Mouse (Mus musculus): ENCODE data around the gene Srsf1. TPM values are rescaled to one million over a fixed set of nuclear protein-coding genes. Genes with fewer than 3 reads are reported as not detected.

The Srsf1 gene
- polyA plus RNA-seq, 1 experiment from 2014 or later, result 168 TPM

DNA sequence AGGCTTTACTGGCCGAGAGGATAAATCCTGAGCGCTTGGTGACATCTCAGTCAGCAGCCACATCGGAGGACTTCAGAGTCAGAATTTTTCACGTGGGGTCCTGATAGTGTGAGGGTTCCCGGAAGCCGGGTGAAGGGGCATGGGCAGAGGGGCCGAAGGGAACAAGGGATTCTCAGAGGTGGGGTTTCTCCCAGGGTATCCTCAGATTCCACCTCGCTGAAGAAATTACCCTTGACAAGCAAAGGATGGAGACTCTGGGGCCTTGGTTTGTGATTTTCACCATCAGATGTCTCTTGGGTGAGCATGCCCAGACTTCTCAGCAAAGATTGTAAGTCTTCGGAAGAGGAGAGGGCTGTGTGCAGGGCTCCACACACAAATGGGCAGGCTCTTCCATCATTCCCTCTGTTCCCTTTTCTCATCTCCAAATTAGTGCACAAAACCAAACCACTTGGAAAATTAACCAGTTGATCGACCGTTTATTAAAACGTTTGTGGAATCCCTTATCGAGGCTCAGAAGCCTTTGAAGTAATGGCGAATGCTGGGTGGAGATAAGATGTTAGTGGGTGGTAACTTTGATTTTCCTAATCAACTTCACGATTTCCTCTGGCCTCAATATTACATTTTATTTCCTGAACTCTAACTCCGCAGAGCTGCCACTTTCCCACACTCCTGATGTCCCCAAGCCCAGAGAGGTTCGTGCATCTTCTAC, 51.0 kb downstream of the Srsf1 start, which contains the start of gene Cuedc1:
Gene Cuedc1 (plus strand): TSS at position 38 of the 709 bp plus-strand sequence.
- Histone ChIP-seq H3K9me3 (ENCODE audit: control insufficient read depth, low read length) (no peaks in the 10 kb centered on the region), H3K27me3 (replicated peaks; ENCODE audit: control insufficient read depth, insufficient read depth, low read length) (no peaks in the 10 kb centered on the region), H3K36me3 (ENCODE audit: control insufficient read depth, insufficient read depth, low read length) (no peaks in the 10 kb centered on the region), H3K4me3 (ENCODE audit: low read length) (peak within 1 kb of the TSS; percentile 92), H3K4me1 (ENCODE audit: control insufficient read depth, insufficient read depth, low read depth, low read length) (peaks cover 26% of the 10 kb centered on the region), H3K9ac (ENCODE audit: low read depth, low read length) (peak within 1 kb of the TSS; percentile 98), H3K27ac (ENCODE audit: low read depth, low read length) (peak within 1 kb of the TSS; percentile 92), H3K4me2 (ENCODE audit: low read length) (peak within 1 kb of the TSS; percentile 87)
- ATAC-seq, result no peak
- 19% methylated on average over 17 of the region's 17 CpGs for WGBS

DNA sequence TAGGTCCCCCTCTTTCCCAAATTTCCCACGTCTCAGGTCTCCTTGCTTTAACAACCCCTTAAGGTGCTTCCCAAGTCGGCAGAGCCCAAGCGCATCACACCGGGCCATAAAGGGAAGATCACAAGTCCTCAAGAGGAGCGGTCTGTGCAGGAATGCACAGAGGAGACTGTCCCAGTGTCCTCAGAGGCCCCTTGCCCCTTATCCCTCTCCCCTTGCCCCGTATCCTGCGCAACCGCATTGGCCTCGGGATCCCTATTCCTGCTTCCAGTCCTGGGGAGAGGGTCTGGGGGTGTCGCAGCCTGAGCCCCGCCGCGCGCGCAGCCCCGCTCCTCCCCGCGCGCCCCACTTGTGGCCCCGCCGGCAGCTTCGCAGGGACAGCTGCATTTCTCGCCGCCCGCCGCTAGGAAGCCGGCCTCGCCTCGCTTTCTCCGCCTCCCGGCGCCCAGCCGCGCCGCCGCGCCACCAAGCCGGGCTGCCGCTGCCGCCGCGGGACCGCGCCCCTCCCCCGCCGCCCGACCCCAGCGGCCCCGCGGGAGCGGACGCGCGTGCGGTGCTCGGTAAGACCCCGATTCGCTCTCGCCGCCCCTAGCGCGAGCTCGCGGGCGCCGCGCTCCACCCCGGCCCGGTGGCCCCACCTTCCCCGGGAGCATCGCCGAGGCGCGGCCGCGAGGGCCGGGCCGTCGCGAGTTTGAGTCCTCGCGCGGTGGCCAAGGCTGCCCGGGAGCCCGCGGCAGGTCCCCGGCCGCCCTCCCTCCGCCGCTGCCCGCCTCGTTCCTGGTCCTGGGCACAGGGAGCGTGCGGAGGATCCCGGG, 51.8 kb downstream of the Srsf1 start:
- peak overlapping the region; percentile 92 for H3K27ac ChIP-seq (ENCODE audit: low read depth, low read length)
- no peaks in the 10 kb centered on the region for H3K27me3 ChIP-seq (replicated peaks; ENCODE audit: control insufficient read depth, insufficient read depth, low read length)
- peak; percentile 65 for ATAC-seq
- peaks cover 26% of the 10 kb centered on the region for H3K4me1 ChIP-seq (ENCODE audit: control insufficient read depth, insufficient read depth, low read depth, low read length)
- no peaks in the 10 kb centered on the region for H3K9me3 ChIP-seq (ENCODE audit: control insufficient read depth, low read length)
- peak overlapping the region; percentile 92 for H3K4me3 ChIP-seq (ENCODE audit: low read length)
- peak overlapping the region; percentile 87 for H3K4me2 ChIP-seq (ENCODE audit: low read length)
- WGBS, result under 1% methylated on average over 66 of the region's 95 CpGs
- peak overlapping the region; percentile 98 for H3K9ac ChIP-seq (ENCODE audit: low read depth, low read length)
- H3K36me3 ChIP-seq (ENCODE audit: control insufficient read depth, insufficient read depth, low read length), result no peaks in the 10 kb centered on the region

DNA sequence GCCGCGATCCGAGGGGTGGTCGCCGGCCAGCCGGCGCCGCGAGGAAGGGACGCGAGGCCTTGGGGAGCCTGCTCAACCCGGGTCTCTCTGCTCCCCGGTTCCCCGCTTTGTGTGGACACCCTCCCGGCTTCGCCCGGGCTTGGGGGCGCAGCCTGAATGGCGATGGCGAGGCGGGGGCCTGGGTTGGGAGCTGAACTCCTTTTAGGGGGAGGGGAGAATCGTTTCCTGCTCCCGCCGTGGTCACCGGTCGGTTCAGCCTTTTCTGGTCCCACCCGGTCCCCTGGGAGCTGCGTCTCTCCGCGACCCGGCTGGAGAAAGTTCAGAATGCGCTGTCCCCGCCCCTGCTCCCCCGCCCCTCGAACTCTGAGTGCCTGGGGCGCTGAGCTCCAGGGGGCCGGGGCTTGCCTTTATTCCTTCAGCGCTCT, 52.4 kb downstream of the Srsf1 start:
- Histone ChIP-seq H3K9ac (ENCODE audit: low read depth, low read length) (peak overlapping the region; percentile 98), H3K4me2 (ENCODE audit: low read length) (peak overlapping the region; percentile 87), H3K36me3 (ENCODE audit: control insufficient read depth, insufficient read depth, low read length) (no peaks in the 10 kb centered on the region), H3K27ac (ENCODE audit: low read depth, low read length) (peak overlapping the region; percentile 92), H3K4me1 (ENCODE audit: control insufficient read depth, insufficient read depth, low read depth, low read length) (peaks cover 26% of the 10 kb centered on the region), H3K4me3 (ENCODE audit: low read length) (peak overlapping the region; percentile 92), H3K27me3 (replicated peaks; ENCODE audit: control insufficient read depth, insufficient read depth, low read length) (no peaks in the 10 kb centered on the region), H3K9me3 (ENCODE audit: control insufficient read depth, low read length) (no peaks in the 10 kb centered on the region)
- ATAC-seq, result peak; percentile 51
- WGBS, result 0% methylated on average over 28 of the region's 38 CpGs

DNA sequence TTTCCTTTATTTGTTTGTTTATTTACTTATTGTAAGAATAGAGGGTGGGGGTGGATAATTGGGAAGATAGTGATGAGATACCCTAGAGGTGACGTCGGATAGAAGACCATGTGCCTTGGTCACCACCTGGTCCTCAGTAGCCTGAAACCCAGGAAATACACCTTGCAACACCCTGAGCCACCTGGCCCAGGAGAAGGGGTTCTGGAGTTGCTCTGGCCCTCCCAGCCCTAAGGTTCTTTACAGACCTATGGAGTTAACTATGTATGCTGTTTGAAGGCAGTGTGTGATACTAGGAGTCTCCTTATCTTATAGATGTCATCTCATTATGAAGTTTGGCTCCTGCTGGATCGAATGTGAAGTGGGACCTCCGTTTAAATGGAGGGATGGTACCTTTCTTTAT, 53.0 kb downstream of the Srsf1 start:
- Histone ChIP-seq H3K4me2 (ENCODE audit: low read length) (peak overlapping the region; percentile 87), H3K4me1 (ENCODE audit: control insufficient read depth, insufficient read depth, low read depth, low read length) (peaks cover 26% of the 10 kb centered on the region), H3K9ac (ENCODE audit: low read depth, low read length) (0 out of 2 replicates have a peak overlapping the region, but pooled peaks have one; percentile 18), H3K9me3 (ENCODE audit: control insufficient read depth, low read length) (no peaks in the 10 kb centered on the region), H3K36me3 (ENCODE audit: control insufficient read depth, insufficient read depth, low read length) (no peaks in the 10 kb centered on the region), H3K27ac (ENCODE audit: low read depth, low read length) (peak overlapping the region; percentile 40), H3K27me3 (replicated peaks; ENCODE audit: control insufficient read depth, insufficient read depth, low read length) (no peaks in the 10 kb centered on the region), H3K4me3 (ENCODE audit: low read length) (peak overlapping the region; percentile 92)
- 28% methylated on average over 4 of the region's 4 CpGs for WGBS
- no peak for ATAC-seq

Other genes starting within 250 kb of the Srsf1 start
- 2.3 and 4.5 TPM in 2 replicates for gene Lpo, start 219.1 kb upstream of the Srsf1 start, polyA plus RNA-seq (2015; fragmentation: Nextera tagmentation; extraction: Ambion mirVana)
- 11.3 and 12.2 TPM in 2 replicates for gene Mks1, start 194.2 kb upstream of the Srsf1 start, polyA plus RNA-seq (2015; fragmentation: Nextera tagmentation; extraction: Ambion mirVana)
- gene Epx, start 171.8 kb upstream of the Srsf1 start, polyA plus RNA-seq (2015; fragmentation: Nextera tagmentation; extraction: Ambion mirVana), result 0.47 and 1.4 TPM in 2 replicates
- gene Olfr462, start 155.1 kb upstream of the Srsf1 start, polyA plus RNA-seq (2015; fragmentation: Nextera tagmentation; extraction: Ambion mirVana), result not detected in 2 replicates
- gene Olfr463, start 150.0 kb upstream of the Srsf1 start, polyA plus RNA-seq (2015; fragmentation: Nextera tagmentation; extraction: Ambion mirVana), result not detected in 2 replicates
- 0.10 and 0.26 TPM in 2 replicates for gene Olfr464, start 126.4 kb upstream of the Srsf1 start, polyA plus RNA-seq (2015; fragmentation: Nextera tagmentation; extraction: Ambion mirVana)
- gene Dynll2, start 59.8 kb upstream of the Srsf1 start, polyA plus RNA-seq (2015; fragmentation: Nextera tagmentation; extraction: Ambion mirVana), result 54.5 and 54.6 TPM in 2 replicates
- 32.3 and 38.9 TPM in 2 replicates for gene Vezf1, start 20.9 kb downstream of the Srsf1 start, polyA plus RNA-seq (2015; fragmentation: Nextera tagmentation; extraction: Ambion mirVana)
- 29.9 and 41.3 TPM in 2 replicates for gene Cuedc1, start 50.7 kb downstream of the Srsf1 start, polyA plus RNA-seq (2015; fragmentation: Nextera tagmentation; extraction: Ambion mirVana)
- 61.1 and 68.8 TPM in 2 replicates for gene Mrps23, start 157.0 kb downstream of the Srsf1 start, polyA plus RNA-seq (2015; fragmentation: Nextera tagmentation; extraction: Ambion mirVana)
- 0.13 TPM in 1 of 2 replicates, not detected in the other for gene Ccdc182, start 246.7 kb downstream of the Srsf1 start, polyA plus RNA-seq (2015; fragmentation: Nextera tagmentation; extraction: Ambion mirVana)